29 mouse cellular contexts compared by ENCODE assay signal in the genomic region with DNA sequence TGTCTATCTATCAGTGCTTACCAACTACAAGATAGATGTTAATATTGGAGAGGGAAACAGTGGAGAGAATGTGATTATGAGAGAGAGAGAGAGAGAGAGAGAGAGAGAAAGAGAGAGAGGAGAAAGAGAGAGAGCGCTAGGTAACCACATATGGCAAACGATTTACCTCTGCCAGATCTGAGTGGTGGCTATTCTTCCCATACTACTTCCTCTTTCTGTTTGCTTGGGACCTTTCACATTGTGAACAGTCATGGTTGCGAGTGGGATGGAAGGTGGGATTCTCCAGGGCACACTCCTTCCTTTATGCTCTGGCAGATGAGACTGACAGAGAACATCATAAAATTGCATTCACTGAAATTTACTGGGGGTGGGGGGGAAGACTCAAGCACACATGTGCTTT. TPM values are rescaled to one million over a fixed set of nuclear protein-coding genes. Genes with fewer than 3 reads are reported as not detected.
A peak's percentile ranks its signal among the peaks of the same experiment; 100 is the strongest.
DNase-seq lines count a peak whose midpoint lies in the region; ATAC-seq lines count a peak whose summit lies in the region.
"Had no signal": no experiment of that assay in that cellular context is flagged by ENCODE, and none has a peak within 500 bp of the region (broad histone marks: within the 10 kb centered on the region; RNA-seq: fewer than 3 reads in every experiment).

No protein-coding gene starts in this region.

- 89% methylated on average over 3 of the region's 3 CpGs for WGBS in hindbrain, embryonic 14.5 days

- no peaks in the 10 kb centered on the region for H3K36me3 ChIP-seq in hindbrain, embryonic 14.5 days (replicated peaks; ENCODE audit: control insufficient read depth, insufficient read depth)
- H3K36me3 ChIP-seq: embryonic facial prominence, embryonic 13.5 days; embryonic facial prominence, embryonic 15.5 days; forebrain, embryonic 10.5 days; forebrain, embryonic 12.5 days had no signal

- no peaks in the 10 kb centered on the region for H3K9me3 ChIP-seq in hindbrain, embryonic 14.5 days (ENCODE audit: control insufficient read depth, low read length)
- H3K9me3 ChIP-seq: embryonic facial prominence, embryonic 13.5 days; embryonic facial prominence, embryonic 15.5 days; forebrain, embryonic 10.5 days; forebrain, embryonic 12.5 days had no signal

- intact Hi-C loops in left cerebral cortex, postnatal 14 days (cut with DNase I), result no loop called here

- peak; percentile 70 for DNase-seq in heart, adult 11 months
- no peak for DNase-seq in heart, adult 9 months (ENCODE audit: low spot score in 2 of 2)
- no peak for DNase-seq in lung, postnatal 10 days
- DNase-seq in hindbrain, embryonic 14.5 days (ENCODE audit: low spot score), result no peak
- no peak for DNase-seq in left cerebral cortex, postnatal 14 days (ENCODE audit: low spot score in 2 of 2)
- DNase-seq: adrenal gland, adult 8-10 months; adrenal gland, postnatal 14 days; adrenal gland, postnatal 36 days; B cell, adult 2 months; cerebellum, adult 11-12 months; cerebellum, adult 2 months; cerebellum, adult 9-10 months; cerebellum, postnatal 10 days; cerebellum, postnatal 25 days; embryo, embryonic 11 days had no signal

- H3K4me1 ChIP-seq in hindbrain, embryonic 14.5 days (replicated peaks; ENCODE audit: control insufficient read depth, insufficient read depth, low read length), result no peaks in the 10 kb centered on the region

- no peaks in the 10 kb centered on the region for H3K27me3 ChIP-seq in hindbrain, embryonic 14.5 days (ENCODE audit: control insufficient read depth, insufficient read depth, low read length)
- H3K27me3 ChIP-seq: embryonic facial prominence, embryonic 13.5 days; forebrain, embryonic 12.5 days; Patski had no signal

- H3K4me3 ChIP-seq in hindbrain, embryonic 14.5 days (replicated peaks; ENCODE audit: low read length), result no peak overlapping the region
- H3K4me3 ChIP-seq: embryonic facial prominence, embryonic 13.5 days; embryonic facial prominence, embryonic 15.5 days; erythroblast, embryonic 14.5 days; forebrain, embryonic 10.5 days; forebrain, embryonic 12.5 days had no signal

- no peak overlapping the region for H3K4me2 ChIP-seq in hindbrain, embryonic 14.5 days (replicated peaks)
- H3K4me2 ChIP-seq: embryonic facial prominence, embryonic 13.5 days; embryonic facial prominence, embryonic 15.5 days; forebrain, embryonic 12.5 days had no signal

- peak; percentile 58 for ATAC-seq in common myeloid progenitor, adult 5-6 weeks (replicated peaks; ENCODE audit: low read depth, poor library complexity, severe bottlenecking)
- ATAC-seq in megakaryocyte, adult 5-6 weeks (ENCODE audit: poor library complexity, severe bottlenecking), result peak; percentile 43; the same call in 1 of the 2 replicates
- ATAC-seq in hindbrain, embryonic 14.5 days (ENCODE audit: low FRiP score), result no peak
- ATAC-seq: activated CD4-positive, CD25-positive, alpha-beta regulatory T cell, adult 4 months; CD4-positive, CD25-positive, alpha-beta regulatory T cell, adult 4 months; forebrain, embryonic 14.5 days; forebrain, embryonic 16.5 days; Patski had no signal

- no peak overlapping the region for H3K27ac ChIP-seq in hindbrain, embryonic 14.5 days
- H3K27ac ChIP-seq: embryonic facial prominence, embryonic 13.5 days; embryonic facial prominence, embryonic 15.5 days; forebrain, embryonic 10.5 days; forebrain, embryonic 12.5 days had no signal

- no peak overlapping the region for H3K9ac ChIP-seq in hindbrain, embryonic 14.5 days
- H3K9ac ChIP-seq: embryonic facial prominence, embryonic 13.5 days; embryonic facial prominence, embryonic 15.5 days; forebrain, embryonic 12.5 days had no signal

RNA-seq across cellular contexts. Expression of gene Ifnk, which starts 34.7 kb away (rescaled TPM):
- total RNA-seq in common myeloid progenitor, adult 5-6 weeks (2017), result not detected in 2 replicates
- total RNA-seq in megakaryocyte, adult 5-6 weeks (2015), result not detected in 2 replicates
- total RNA-seq in megakaryocyte, adult 5-6 weeks (2017), result not detected in 2 replicates
- 0.25 TPM in 1 of 2 replicates, not detected in the other for polyA plus RNA-seq in hindbrain, embryonic 14.5 days (2014; fragmentation: Nextera tagmentation; extraction: Ambion mirVana)
- total RNA-seq in left cerebral cortex, postnatal 14 days (2021), result not detected
- total RNA-seq: adrenal gland, adult 18-20 months; adrenal gland, postnatal 14 days; adrenal gland, postnatal 36 days; ES-E14 had no signal
- polyA plus RNA-seq: activated CD4-positive, CD25-positive, alpha-beta regulatory T cell, adult 4 months; cerebellum, adult 2 months; embryonic facial prominence, embryonic 15.5 days; erythroblast, embryonic 14.5 days; forebrain, embryonic 14.5 days; Patski had no signal

RNA-seq across cellular contexts. Expression of gene Mob3b, which starts 40.1 kb away (rescaled TPM):
- 3.0 and 3.4 TPM in 2 replicates for total RNA-seq in common myeloid progenitor, adult 5-6 weeks (2017)
- total RNA-seq in megakaryocyte, adult 5-6 weeks (2015), result 24.1 TPM in 2 replicates
- 12.4 and 15.4 TPM in 2 replicates for total RNA-seq in megakaryocyte, adult 5-6 weeks (2017)
- polyA plus RNA-seq in hindbrain, embryonic 14.5 days (2014; fragmentation: Nextera tagmentation; extraction: Ambion mirVana), result 3.4 and 4.0 TPM in 2 replicates
- total RNA-seq in left cerebral cortex, postnatal 14 days (2021), result 1 to 10 TPM; 2.6 to 6.5 TPM
- polyA plus RNA-seq: erythroblast, embryonic 14.5 days had no signal
